Mouse (Mus musculus) thymus, postnatal 0 days (tissue): ENCODE results near the gene Tmem209. TPM values are rescaled to one million over a fixed set of nuclear protein-coding genes. Genes with fewer than 3 reads are reported as not detected.
A peak's percentile ranks its signal among the peaks of the same experiment; 100 is the strongest.

Experiments used
- DNase-seq: peaks from one replicate; pipeline ENCODE4 v3.0.0-alpha.2; 2015; ENCODE audit warnings: low spot score
- polyA plus RNA-seq: library from polyadenylated mRNA; unstranded; fragments of >200 nt; fragmentation: Nextera tagmentation; extraction: Ambion mirVana; gene quantifications from 2 replicates; pipeline ENCODE4 v1.2.1, GENCODE M21; 2015

Gene Tmem209
- 34.4 and 38.4 TPM in 2 replicates for polyA plus RNA-seq

GRCm38 (mm10) chr6:30509265-30510239, at the start of gene Tmem209, which contains the start of gene Ssmem1:
Gene Tmem209 (minus strand): TSS chr6:30509783.
Gene Ssmem1 (plus strand): TSS chr6:30509849.
- peak; percentile 98 for DNase-seq

GRCm38 (mm10) chr6:30556080-30556479, 46.5 kb upstream of the Tmem209 start:
- no peak for DNase-seq

- no peak for DNase-seq
Measured at GRCm38 (mm10) chr6:30554621-30555170, 45.1 kb upstream of the Tmem209 start.

GRCm38 (mm10) chr6:30554092-30554491, 44.5 kb upstream of the Tmem209 start:
- DNase-seq, result no peak

GRCm38 (mm10) chr6:30553381-30554010, 43.9 kb upstream of the Tmem209 start:
- DNase-seq, result no peak

- no peak for DNase-seq
Measured at GRCm38 (mm10) chr6:30552628-30553027, 43.0 kb upstream of the Tmem209 start.

- no peak for DNase-seq
Measured at GRCm38 (mm10) chr6:30551644-30552580, 42.3 kb upstream of the Tmem209 start.

GRCm38 (mm10) chr6:30551193-30551515, 41.6 kb upstream of the Tmem209 start:
- DNase-seq, result no peak

GRCm38 (mm10) chr6:30550496-30551192, 41.1 kb upstream of the Tmem209 start:
- DNase-seq, result no peak

- DNase-seq, result no peak
Measured at GRCm38 (mm10) chr6:30549231-30549761, 39.7 kb upstream of the Tmem209 start.

GRCm38 (mm10) chr6:30547656-30548306, 38.2 kb upstream of the Tmem209 start:
- no peak for DNase-seq

GRCm38 (mm10) chr6:30547274-30547645, 37.7 kb upstream of the Tmem209 start:
- DNase-seq, result no peak

GRCm38 (mm10) chr6:30546571-30547273, 37.1 kb upstream of the Tmem209 start:
- peak; percentile 31 for DNase-seq

- no peak for DNase-seq
Measured at GRCm38 (mm10) chr6:30545689-30546088, 36.1 kb upstream of the Tmem209 start.

- no peak for DNase-seq
Measured at GRCm38 (mm10) chr6:30543851-30544250, 34.3 kb upstream of the Tmem209 start.

GRCm38 (mm10) chr6:30543077-30543476, 33.5 kb upstream of the Tmem209 start:
- DNase-seq, result no peak

GRCm38 (mm10) chr6:30542277-30542676, 32.7 kb upstream of the Tmem209 start:
- DNase-seq, result no peak

GRCm38 (mm10) chr6:30541009-30541799, 31.6 kb upstream of the Tmem209 start, which contains the start of gene Cpa2:
Gene Cpa2 (plus strand): TSS chr6:30541582.
- no peak for DNase-seq
